Mouse (Mus musculus): Measurements from ENCODE around the gene Olfr92. TPM values are rescaled to one million over a fixed set of nuclear protein-coding genes. Genes with fewer than 3 reads are reported as not detected.

Olfr92 gene
- total RNA-seq, 2 experiments from 2014 or later: not detected

DNA sequence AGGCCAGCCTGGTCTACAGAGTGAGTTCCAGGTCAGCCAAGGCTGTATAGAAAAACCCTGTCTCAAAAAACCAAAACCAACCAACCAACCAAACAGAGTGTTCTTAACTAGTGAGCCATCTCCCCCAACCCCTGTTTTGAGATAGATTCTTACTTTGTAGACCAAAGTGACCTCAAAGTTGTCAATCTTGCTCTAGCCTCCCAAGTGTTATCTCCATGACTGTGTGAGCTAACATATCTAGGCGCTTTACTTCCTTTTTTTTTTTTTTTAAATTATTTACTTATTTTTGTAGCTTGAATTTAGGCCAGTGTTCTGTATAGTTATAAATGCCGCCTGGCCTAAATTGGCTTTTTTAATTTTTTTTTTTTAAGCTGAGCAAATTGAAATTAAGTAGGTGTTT lies 53.9 kb downstream of the Olfr92 start:
- DNase-seq (ENCODE audit: low spot score in 2 of 2): no peak
- intact Hi-C loops (cut with DNase I): no loop called here

DNA sequence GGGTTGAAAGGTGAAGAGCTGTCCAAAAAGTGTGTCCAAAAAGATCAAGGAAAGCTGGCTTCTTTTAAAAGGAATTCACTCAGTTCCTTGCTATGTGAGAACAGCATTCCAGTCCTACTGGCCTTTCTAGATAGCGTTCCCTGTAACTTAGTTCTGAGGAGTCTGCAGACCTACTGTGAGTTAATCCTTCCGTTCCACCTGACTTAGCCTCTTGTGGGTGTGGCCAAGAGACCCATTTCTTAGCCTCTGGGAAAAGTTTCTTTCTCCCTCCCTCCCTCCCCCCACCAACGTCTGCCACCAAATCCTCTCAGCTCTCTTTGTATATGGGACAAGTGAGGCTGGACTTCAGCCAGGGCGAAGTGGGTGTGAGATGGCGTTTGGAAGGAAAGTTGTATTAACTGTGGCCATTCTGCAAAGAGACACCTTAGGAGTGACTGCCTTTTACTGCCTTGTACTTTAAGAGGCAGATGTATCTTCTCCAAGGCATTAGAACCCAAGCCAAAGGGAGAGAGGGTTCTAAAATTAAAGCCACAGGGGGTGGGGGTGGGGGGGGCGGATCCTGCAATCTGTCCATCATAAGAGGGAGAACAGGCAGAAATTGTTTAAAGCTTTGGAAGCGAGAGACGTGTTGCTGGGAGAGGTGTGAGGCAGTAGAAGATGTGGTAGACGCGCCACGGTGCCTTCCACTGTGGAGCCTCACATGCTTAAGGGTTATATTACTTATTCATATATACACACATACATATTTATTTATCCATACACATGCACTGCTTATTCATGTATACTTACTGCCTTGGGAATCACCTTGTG lies 56.0 kb downstream of the Olfr92 start:
- DNase-seq (ENCODE audit: low spot score in 2 of 2): peak in 1 of 2 experiments; percentile 67
- intact Hi-C loops (cut with DNase I): no loop called here

DNA sequence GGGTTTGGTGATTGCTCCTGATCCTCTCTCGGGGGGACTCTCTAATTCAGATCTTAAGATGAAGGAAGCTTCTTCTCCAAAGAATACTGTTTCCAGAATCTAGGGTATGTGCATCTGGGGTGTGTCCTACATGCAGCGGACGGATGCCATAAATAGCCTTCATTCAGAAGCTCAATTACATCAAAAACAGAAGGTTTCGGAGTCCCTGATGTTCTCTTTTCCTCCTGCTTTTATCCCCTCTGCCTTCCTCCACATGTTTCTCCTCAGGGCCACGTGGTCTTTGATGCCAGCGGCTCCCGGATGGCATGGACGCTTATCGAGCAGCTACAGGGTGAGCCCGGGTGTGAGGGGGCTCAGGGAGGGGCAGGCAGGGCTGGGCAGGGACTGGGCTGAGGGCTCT lies 56.8 kb downstream of the Olfr92 start:
- DNase-seq (ENCODE audit: low spot score in 2 of 2): peak in 1 of 2 experiments; percentile 58
- intact Hi-C loops (cut with DNase I): no loop called here

DNA sequence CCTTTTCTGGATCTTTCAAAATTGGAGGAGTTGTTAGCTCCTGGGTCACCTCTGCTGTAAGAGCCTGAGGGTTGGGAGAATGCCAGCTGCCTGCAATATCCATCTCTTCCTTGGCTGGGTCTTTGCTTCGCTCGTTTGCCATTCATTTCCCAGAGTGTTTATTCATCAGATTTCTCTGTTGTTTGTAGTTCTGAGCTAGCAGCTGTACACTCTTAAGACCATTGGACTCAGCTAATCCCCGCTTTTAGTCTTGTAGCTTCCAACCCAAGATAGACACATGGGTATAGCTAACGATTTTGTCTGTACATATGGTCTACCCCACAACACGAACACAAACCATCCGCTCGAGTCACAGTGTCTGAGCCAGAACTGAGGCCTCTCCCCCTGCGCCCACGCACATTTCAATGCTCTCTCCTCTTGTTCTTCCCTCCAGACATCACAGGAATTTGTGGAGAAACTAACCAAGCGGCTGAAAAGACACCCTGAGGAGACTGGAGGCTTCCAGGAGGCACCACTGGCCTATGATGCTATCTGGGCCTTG lies 57.7 kb downstream of the Olfr92 start:
- intact Hi-C loops (cut with DNase I): no loop called here
- DNase-seq (ENCODE audit: low spot score in 2 of 2): peak; percentile 71 to 87

DNA sequence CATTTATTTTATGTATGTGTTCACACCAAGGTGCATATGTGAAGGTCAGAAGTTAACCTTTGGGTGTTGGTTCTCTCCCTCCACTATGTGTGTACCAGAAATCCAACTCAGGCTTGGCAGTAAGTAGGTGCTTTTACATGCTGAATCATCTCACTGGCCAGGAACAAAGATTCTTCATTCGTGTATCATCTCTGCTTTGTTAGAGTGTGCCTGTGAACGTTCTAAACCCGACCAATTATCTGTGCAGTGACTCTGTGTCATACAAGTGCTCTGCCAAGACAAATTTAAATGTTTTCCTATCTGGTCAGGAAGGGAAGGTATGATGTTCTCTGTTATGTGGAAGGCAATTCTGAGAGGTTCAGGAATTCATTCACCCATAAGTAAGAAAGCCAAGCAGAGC lies 58.5 kb downstream of the Olfr92 start:
- peak in 1 of 2 experiments; percentile 46 for DNase-seq (ENCODE audit: low spot score in 2 of 2)
- intact Hi-C loops (cut with DNase I): no loop called here

Other genes with a start within 250 kb of the Olfr92 start
- gene Trim40, start 230.0 kb downstream of the Olfr92 start, total RNA-seq (2021): not detected
- gene Trim31, start 222.0 kb downstream of the Olfr92 start, total RNA-seq (2021): not detected
- 1 to 10 TPM; 5.4 to 7.4 TPM for gene Rnf39, start 177.2 kb downstream of the Olfr92 start, total RNA-seq (2021)
- gene Ppp1r11, start 168.3 kb downstream of the Olfr92 start, total RNA-seq (2021): 100 to 1,000 TPM; 119 to 132 TPM
- 10 to 100 TPM; 29.8 to 34.5 TPM for gene Znrd1, start 161.5 kb downstream of the Olfr92 start, total RNA-seq (2021)
- gene Znrd1as, start 161.5 kb downstream of the Olfr92 start, total RNA-seq (2021): 1 to 10 TPM; 5.0 to 5.2 TPM
- gene 2410137M14Rik, start 138.9 kb downstream of the Olfr92 start, total RNA-seq (2021): under 1 TPM in 1 of 2 experiments, not detected in 1; 0.66 TPM
- 1 to 10 TPM; 1.6 to 1.7 TPM for gene H2-M5, start 130.6 kb downstream of the Olfr92 start, total RNA-seq (2021)
- 10 to 100 TPM; 14.5 to 17.6 TPM for gene Zfp57, start 118.9 kb downstream of the Olfr92 start, total RNA-seq (2021)
- gene Mog, start 96.7 kb downstream of the Olfr92 start, total RNA-seq (2021): 10 to 100 TPM; 51.6 to 68.2 TPM
- gene Gabbr1, start 74.1 kb downstream of the Olfr92 start, total RNA-seq (2021): 100 to 1,000 TPM; 670 to 698 TPM
- not detected for gene Olfr90, start 31.6 kb downstream of the Olfr92 start, total RNA-seq (2021)
- not detected for gene Olfr91, start 21.8 kb downstream of the Olfr92 start, total RNA-seq (2021)
- not detected for gene Olfr93, start 41.4 kb upstream of the Olfr92 start, total RNA-seq (2021)
- not detected for gene Ubd, start 73.8 kb upstream of the Olfr92 start, total RNA-seq (2021)
- gene Olfr94, start 80.9 kb upstream of the Olfr92 start, total RNA-seq (2021): not detected
- not detected for gene Olfr95, start 93.0 kb upstream of the Olfr92 start, total RNA-seq (2021)
- gene Olfr96, start 100.1 kb upstream of the Olfr92 start, total RNA-seq (2021): not detected
- gene Olfr97, start 117.2 kb upstream of the Olfr92 start, total RNA-seq (2021): not detected
- gene Olfr98, start 143.7 kb upstream of the Olfr92 start, total RNA-seq (2021): not detected
- 1 to 10 TPM; 2.4 to 2.5 TPM for gene H2-M3, start 150.1 kb upstream of the Olfr92 start, total RNA-seq (2021)
- gene Olfr99, start 163.4 kb upstream of the Olfr92 start, total RNA-seq (2021): not detected
- gene Olfr101, start 184.2 kb upstream of the Olfr92 start, total RNA-seq (2021): not detected
- not detected for gene Olfr102, start 197.0 kb upstream of the Olfr92 start, total RNA-seq (2021)
- gene Olfr103, start 219.6 kb upstream of the Olfr92 start, total RNA-seq (2021): not detected
- not detected for gene Olfr104-ps, start 239.5 kb upstream of the Olfr92 start, total RNA-seq (2021)

Measured in left cerebral cortex, postnatal 25 days (tissue).